Mouse (Mus musculus): ENCODE data around the gene Hyls1. TPM values are rescaled to one million over a fixed set of nuclear protein-coding genes. Genes with fewer than 3 reads are reported as not detected.

The Hyls1 gene
- total and polyA plus RNA-seq, 3 experiments, result 15.4 to 18.9 (median 18.3) TPM

GRCm38 (mm10) chr9:35574416-35574815 is 4.2 kb upstream of the Hyls1 start:
- no peak overlapping the region for H3K9ac ChIP-seq (ENCODE audit: insufficient read depth, low read depth)
- H3K9me3 ChIP-seq (replicated peaks; ENCODE audit: low read length), result no peaks in the 10 kb centered on the region
- in situ Hi-C loops (cut with MboI; ENCODE audit: low pct_ligation_motif_present, low pct_unique_long_range_greater_than_20kb, low sequenced_read_pairs), result no loop called here

GRCm38 (mm10) chr9:35570663-35571062 is 465 bp upstream of the Hyls1 start:
- Histone ChIP-seq H3K79me2 (replicated peaks; ENCODE audit: control insufficient read depth, extremely low read depth, insufficient read depth, poor library complexity, severe bottlenecking) (peaks cover 16% of the 10 kb centered on the region), H3K36me3 (replicated peaks in 1 of 2; ENCODE audit: control insufficient read depth in 1 of 2, insufficient read depth in 1 of 2, low read length in 1 of 2) (peaks cover 13 to 23% of the 10 kb centered on the region in 2 experiments), H3K4me2 (ENCODE audit: insufficient read depth, low read depth, poor library complexity, severe bottlenecking) (peak overlapping the region; percentile 61; the same call in 1 of the 2 replicates), H3K9ac (ENCODE audit: insufficient read depth, low read depth) (peak overlapping the region; percentile 29; the same call in 1 of the 2 replicates), H3K4me1 (ENCODE audit: control insufficient read depth in 1 of 2, insufficient read depth in 2 of 2) (peaks cover 0 to 24% of the 10 kb centered on the region in 2 experiments; a peak in 2 of 4 replicates), H3K4me3 (replicated peaks in 1 of 3; ENCODE audit: low read depth in 2 of 3, low read length in 2 of 3, poor library complexity in 1 of 3) (peak overlapping the region; percentile 69 to 95 (median 88)), H3K9me3 (replicated peaks; ENCODE audit: low read length) (no peaks in the 10 kb centered on the region), H3K27ac (ENCODE audit: insufficient read depth, low read depth) (no peak overlapping the region), H3K27me3 (replicated peaks) (no peaks in the 10 kb centered on the region)
- in situ Hi-C loops (cut with MboI; ENCODE audit: low pct_ligation_motif_present, low pct_unique_long_range_greater_than_20kb, low sequenced_read_pairs) (no loop called here), dilution Hi-C loops (cut with MboI; ENCODE audit: extremely low pct_ligation_motif_present, extremely low pct_unique_long_range_greater_than_20kb, low sequenced_read_pairs) (no loop called here)
- TF ChIP-seq ZNF384 (IDR thresholded peaks at IDR 0.05; ENCODE audit: low read depth, low read length) (peak; percentile 4; the same call in 1 of the 2 replicates), MAX (IDR thresholded peaks at IDR 0.05; ENCODE audit: low read length) (no peak), ZC3H11A (IDR thresholded peaks at IDR 0.05; ENCODE audit: low read depth, low read length) (no peak), HCFC1 (IDR thresholded peaks at IDR 0.05; ENCODE audit: low read depth, low read length) (no peak)
- no peak for DNase-seq (ENCODE audit: extremely low read depth)

More at GRCm38 (mm10) chr9:35574416-35574815, 4.2 kb upstream of the Hyls1 start:
- TF ChIP-seq MEF2A (IDR thresholded peaks at IDR 0.05; ENCODE audit: borderline replicate concordance, low read depth, low read length), result no peak
- no peak for TF ChIP-seq BHLHE40 (IDR thresholded peaks at IDR 0.05; ENCODE audit: low read depth, low read length)
- TF ChIP-seq JUND (conservative IDR thresholded peaks at IDR 0.05; ENCODE audit: low read depth, low read length), result no peak
- no peak for TF ChIP-seq MYC (IDR thresholded peaks at IDR 0.05; ENCODE audit: low read depth, low read length)
- no peak for TF ChIP-seq NRF1 (IDR thresholded peaks at IDR 0.05; ENCODE audit: low read depth, low read length)
- no peak for TF ChIP-seq HCFC1 (IDR thresholded peaks at IDR 0.05; ENCODE audit: low read depth, low read length)
- TF ChIP-seq USF2 (conservative IDR thresholded peaks at IDR 0.05; ENCODE audit: low read depth, low read length), result no peak
- TF ChIP-seq SIN3A (IDR thresholded peaks at IDR 0.05; ENCODE audit: low read length), result no peak
- Histone ChIP-seq H3K4me3 (replicated peaks in 1 of 3; ENCODE audit: low read depth in 2 of 3, low read length in 2 of 3, poor library complexity in 1 of 3) (no peak overlapping the region), H3K4me2 (ENCODE audit: insufficient read depth, low read depth, poor library complexity, severe bottlenecking) (no peak overlapping the region), H3K27me3 (replicated peaks) (no peaks in the 10 kb centered on the region), H3K79me2 (replicated peaks; ENCODE audit: control insufficient read depth, extremely low read depth, insufficient read depth, poor library complexity, severe bottlenecking) (no peaks in the 10 kb centered on the region), H3K27ac (ENCODE audit: insufficient read depth, low read depth) (no peak overlapping the region), H3K4me1 (ENCODE audit: control insufficient read depth in 1 of 2, insufficient read depth in 2 of 2) (peaks cover 0 to 5% of the 10 kb centered on the region in 2 experiments; a peak in 2 of 4 replicates), H3K36me3 (replicated peaks in 1 of 2; ENCODE audit: control insufficient read depth in 1 of 2, insufficient read depth in 1 of 2, low read length in 1 of 2) (no peaks in the 10 kb centered on the region)
- DNase-seq (ENCODE audit: extremely low read depth), result no peak
- dilution Hi-C loops (cut with MboI; ENCODE audit: extremely low pct_ligation_motif_present, extremely low pct_unique_long_range_greater_than_20kb, low sequenced_read_pairs), result no loop called here

GRCm38 (mm10) chr9:35567995-35568394 is 2.2 kb downstream of the Hyls1 start:
- H3K27ac ChIP-seq (ENCODE audit: insufficient read depth, low read depth), result no peak overlapping the region
- in situ Hi-C loops (cut with MboI; ENCODE audit: low pct_ligation_motif_present, low pct_unique_long_range_greater_than_20kb, low sequenced_read_pairs), result no loop called here
- peak overlapping the region; percentile 55; the same call in 1 of the 2 replicates for H3K9ac ChIP-seq (ENCODE audit: insufficient read depth, low read depth)
- peaks cover 35% of the 10 kb centered on the region for H3K79me2 ChIP-seq (replicated peaks; ENCODE audit: control insufficient read depth, extremely low read depth, insufficient read depth, poor library complexity, severe bottlenecking)
- TF ChIP-seq TCF12 (IDR thresholded peaks at IDR 0.05; ENCODE audit: low read depth, low read length), result no peak
- no peak for TF ChIP-seq BHLHE40 (IDR thresholded peaks at IDR 0.05; ENCODE audit: low read depth, low read length)
- no peak for TF ChIP-seq MAFK (IDR thresholded peaks at IDR 0.05; ENCODE audit: insufficient replicate concordance, low read length)
- no peak for TF ChIP-seq MEF2A (IDR thresholded peaks at IDR 0.05; ENCODE audit: borderline replicate concordance, low read depth, low read length)
- TF ChIP-seq E2F4 (IDR thresholded peaks at IDR 0.05; ENCODE audit: insufficient replicate concordance, low read depth, low read length), result no peak
- no peak overlapping the region for H3K4me3 ChIP-seq (replicated peaks in 1 of 3; ENCODE audit: low read depth in 2 of 3, low read length in 2 of 3, poor library complexity in 1 of 3)
- DNase-seq (ENCODE audit: extremely low read depth), result no peak
- peaks cover 26 to 41% of the 10 kb centered on the region in 2 experiments for H3K36me3 ChIP-seq (replicated peaks in 1 of 2; ENCODE audit: control insufficient read depth in 1 of 2, insufficient read depth in 1 of 2, low read length in 1 of 2)
- peaks cover 0 to 45% of the 10 kb centered on the region in 2 experiments; a peak in 2 of 4 replicates for H3K4me1 ChIP-seq (ENCODE audit: control insufficient read depth in 1 of 2, insufficient read depth in 2 of 2)
- dilution Hi-C loops (cut with MboI; ENCODE audit: extremely low pct_ligation_motif_present, extremely low pct_unique_long_range_greater_than_20kb, low sequenced_read_pairs), result no loop called here
- H3K9me3 ChIP-seq (replicated peaks; ENCODE audit: low read length), result no peaks in the 10 kb centered on the region
- H3K27me3 ChIP-seq (replicated peaks), result no peaks in the 10 kb centered on the region
- H3K4me2 ChIP-seq (ENCODE audit: insufficient read depth, low read depth, poor library complexity, severe bottlenecking), result peak overlapping the region; percentile 44
